Mouse (Mus musculus) MEL (cell line): ENCODE data around the gene Ubap1.

Experiments
- CTCF ChIP-seq, 3 experiments: IDR thresholded peaks in 2 of 3; conservative IDR thresholded peaks in 1 of 3; 2 replicates each; pipeline ENCODE4 v1.5.1; 2011 to 2012; ENCODE audit warnings: low read length in 3 of 3, low read depth in 2 of 3, mild to moderate bottlenecking in 2 of 3, improper control_type of control experiment in 1 of 3, inconsistent platforms in 1 of 3, mixed read lengths in 1 of 3, moderate library complexity in 1 of 3; ENCODE audit not compliant: control insufficient read depth in 1 of 3, insufficient read depth in 1 of 3, poor library complexity in 1 of 3, severe bottlenecking in 1 of 3
- EP300 ChIP-seq, 2 experiments: IDR thresholded peaks; 2 replicates each; pipeline ENCODE4 v1.6.1; 2011; ENCODE audit warnings: improper control_type of control experiment in 2 of 2, low read length in 2 of 2, low read depth in 1 of 2, mild to moderate bottlenecking in 1 of 2
- GATA1 ChIP-seq: IDR thresholded peaks from 2 replicates; pipeline ENCODE4 v1.6.1; 2011; ENCODE audit warnings: low read depth, low read length, improper control_type of control experiment
- MAFK ChIP-seq: IDR thresholded peaks from 2 replicates; pipeline ENCODE4 v1.6.1; 2011; ENCODE audit warnings: low read depth, mild to moderate bottlenecking, low read length, improper control_type of control experiment, borderline replicate concordance
- NELFE ChIP-seq: IDR thresholded peaks from 2 replicates; pipeline ENCODE4 v1.6.1; 2011; ENCODE audit warnings: low read depth, low read length, improper control_type of control experiment
- POLR2A ChIP-seq, 2 experiments: IDR thresholded peaks; 2 replicates each; pipeline ENCODE4 v1.6.1; 2011 to 2012; ENCODE audit warnings: low read length in 2 of 2, mild to moderate bottlenecking in 2 of 2, control low read depth in 1 of 2, improper control_type of control experiment in 1 of 2, low read depth in 1 of 2, moderate library complexity in 1 of 2; ENCODE audit not compliant: control insufficient read depth in 1 of 2, insufficient read depth in 1 of 2, poor library complexity in 1 of 2
- TCF12 ChIP-seq: IDR thresholded peaks from 2 replicates; pipeline ENCODE4 v1.6.1; 2014; ENCODE audit warnings: low read depth, mild to moderate bottlenecking, inconsistent platforms, low read length, improper control_type of control experiment, moderate library complexity

GRCm38 (mm10) chr4:41329481-41329880, 19.3 kb upstream of the Ubap1 start:
- TF ChIP-seq POLR2A (IDR thresholded peaks at IDR 0.05; ENCODE audit: control insufficient read depth in 1 of 2, insufficient read depth in 1 of 2, low read depth in 1 of 2, low read length in 2 of 2, poor library complexity in 1 of 2) (no peak), MAFK (no peak), NELFE (no peak), CTCF (IDR thresholded peaks at IDR 0.05 in 2 of 3, conservative IDR thresholded peaks at IDR 0.05 in 1 of 3; ENCODE audit: control insufficient read depth in 1 of 3, insufficient read depth in 1 of 3, low read depth in 2 of 3, low read length in 3 of 3, poor library complexity in 1 of 3, severe bottlenecking in 1 of 3) (no peak), GATA1 (no peak), TCF12 (no peak), EP300 (IDR thresholded peaks at IDR 0.05; ENCODE audit: low read depth in 1 of 2, low read length in 2 of 2) (no peak)
